Mouse (Mus musculus) midbrain, postnatal 0 days (tissue): Measurements from ENCODE around the gene Myocos. TPM values are rescaled to one million over a fixed set of nuclear protein-coding genes. Genes with fewer than 3 reads are reported as not detected.

Experiments used
- ATAC-seq: fragments of 200-750 bp; cut with Nextera tagmentation; 2 replicates; pipeline ENCODE4 v1.8.0; 2017; ENCODE audit warnings: moderate number of reproducible peaks, mild to moderate bottlenecking, moderate TSS enrichment, moderate library complexity; ENCODE audit not compliant: low FRiP score
- DNase-seq: peaks from one replicate; pipeline ENCODE4 v3.0.0-alpha.2; 2015; ENCODE audit warnings: low spot score
- H3K27ac ChIP-seq: fragments of 300-500 bp; sonication (generic); 2 replicates; pipeline ENCODE4 v1.5.1; 2014; ENCODE audit warnings: low read depth, mild to moderate bottlenecking, low read length, mixed read lengths
- H3K27me3 ChIP-seq: fragments of 300-500 bp; sonication (generic); 2 replicates; pipeline ENCODE4 v1.6.1; 2014; ENCODE audit warnings: low read length, control low read depth, mixed read lengths; ENCODE audit not compliant: insufficient read depth
- H3K36me3 ChIP-seq: fragments of 300-500 bp; sonication (generic); 2 replicates; pipeline ENCODE4 v1.6.1; 2014; ENCODE audit warnings: low read length, control low read depth, mixed read lengths; ENCODE audit not compliant: insufficient read depth
- H3K4me1 ChIP-seq: fragments of 300-500 bp; sonication (generic); 2 replicates; pipeline ENCODE4 v1.6.1; 2014; ENCODE audit warnings: mild to moderate bottlenecking, control low read depth, antibody characterized with exemption, low read length, mixed read lengths; ENCODE audit not compliant: insufficient read depth
- H3K4me2 ChIP-seq: fragments of 300-500 bp; sonication (generic); 2 replicates; pipeline ENCODE4 v1.6.1; 2014; ENCODE audit warnings: low read depth, mild to moderate bottlenecking, low read length, mixed read lengths; ENCODE audit not compliant: poor library complexity, severe bottlenecking
- H3K4me3 ChIP-seq: fragments of 300-500 bp; sonication (generic); 2 replicates; pipeline ENCODE4 v1.5.1; 2014; ENCODE audit warnings: low read depth, mild to moderate bottlenecking, low read length, moderate library complexity
- H3K9ac ChIP-seq: fragments of 300-500 bp; sonication (generic); replicated peaks from 2 replicates; pipeline ENCODE4 v1.6.1; 2014; ENCODE audit warnings: mild to moderate bottlenecking, low read length, moderate library complexity, mixed read lengths; ENCODE audit not compliant: poor library complexity, severe bottlenecking
- H3K9me3 ChIP-seq: fragments of 300-500 bp; sonication (generic); 2 replicates; pipeline ENCODE4 v1.6.1; 2016; ENCODE audit warnings: low read length, control low read depth
- CTCF ChIP-seq: IDR thresholded peaks from 2 replicates; pipeline ENCODE4 v1.5.1; 2016; ENCODE audit warnings: antibody characterized with exemption, mild to moderate bottlenecking
- WGBS: fragments of 180-500 bp; shearing (Covaris S2); extraction: QIAGEN DNeasy Blood & Tissue Kit; methylation state at CpG from one replicate; pipeline ENCODE4 v1.1.7; 2014; 5-methylcytosine and 5-hydroxymethylcytosine counted together
- polyA plus RNA-seq: library from polyadenylated mRNA; unstranded; fragments of >200 nt; fragmentation: Nextera tagmentation; extraction: Ambion mirVana; gene quantifications from 2 replicates; pipeline ENCODE4 v1.2.1, GENCODE M21; 2015
- total RNA-seq: library from RNA; depleted of rRNA; stranded (reverse); fragments of >200 nt; gene quantifications from 2 replicates; pipeline ENCODE4 v1.2.3, GENCODE M21; 2014

Gene Myocos
- total and polyA plus RNA-seq, 2 experiments from 2014 or later: not detected

- peak; percentile 92 for DNase-seq
- H3K9me3 ChIP-seq: no peaks in the 10 kb centered on the region
- H3K27ac ChIP-seq: no peak overlapping the region
- no peaks in the 10 kb centered on the region for H3K36me3 ChIP-seq
- no peak overlapping the region for H3K4me3 ChIP-seq
- no peaks in the 10 kb centered on the region for H3K27me3 ChIP-seq
- TF ChIP-seq CTCF: peak; percentile 93
- H3K4me1 ChIP-seq: peaks cover 4% of the 10 kb centered on the region; the same call in 1 of the 2 replicates
- peak; percentile 97 for ATAC-seq
- no peak overlapping the region; the same call in 1 of the 2 replicates for H3K4me2 ChIP-seq
- no peak overlapping the region for H3K9ac ChIP-seq
- WGBS: 11% methylated on average over 10 of the region's 10 CpGs
Observed at GRCm38 (mm10) chr1:162664826-162665475, 6.9 kb upstream of the Myocos start.

GRCm38 (mm10) chr1:162660276-162660860, 2.3 kb upstream of the Myocos start:
- Histone ChIP-seq H3K4me1 (0 out of 2 replicates have a peak, but pooled peaks cover under 1% of the 10 kb centered on the region), H3K9me3 (no peaks in the 10 kb centered on the region), H3K4me3 (no peak overlapping the region), H3K36me3 (no peaks in the 10 kb centered on the region), H3K27ac (no peak overlapping the region), H3K4me2 (no peak overlapping the region), H3K27me3 (no peaks in the 10 kb centered on the region), H3K9ac (no peak overlapping the region)
- ATAC-seq (no peak), DNase-seq (no peak)
- 86% methylated on average over 11 of the region's 11 CpGs for WGBS
- no peak for TF ChIP-seq CTCF

GRCm38 (mm10) chr1:162648416-162648815, 9.6 kb downstream of the Myocos start:
- H3K9me3 ChIP-seq: no peaks in the 10 kb centered on the region
- DNase-seq: no peak
- whole genome bisulfite sequencing: 94% methylated on average over 14 of the region's 14 CpGs
- no peak overlapping the region for H3K27ac ChIP-seq
- no peaks in the 10 kb centered on the region for H3K27me3 ChIP-seq
- no peaks in the 10 kb centered on the region for H3K4me1 ChIP-seq
- no peak overlapping the region for H3K9ac ChIP-seq
- no peak for ATAC-seq
- TF ChIP-seq CTCF: no peak
- H3K36me3 ChIP-seq: no peaks in the 10 kb centered on the region
- no peak overlapping the region for H3K4me2 ChIP-seq
- no peak overlapping the region for H3K4me3 ChIP-seq

GRCm38 (mm10) chr1:162646083-162646686, 11.8 kb downstream of the Myocos start:
- Histone ChIP-seq H3K27ac (no peak overlapping the region), H3K27me3 (no peaks in the 10 kb centered on the region), H3K4me2 (no peak overlapping the region), H3K4me1 (no peaks in the 10 kb centered on the region), H3K9me3 (no peaks in the 10 kb centered on the region), H3K36me3 (no peaks in the 10 kb centered on the region), H3K9ac (no peak overlapping the region), H3K4me3 (no peak overlapping the region)
- ATAC-seq: no peak
- no peak for DNase-seq
- 82% methylated on average over 10 of the region's 10 CpGs for WGBS
- peak; percentile 25 for TF ChIP-seq CTCF

DNA sequence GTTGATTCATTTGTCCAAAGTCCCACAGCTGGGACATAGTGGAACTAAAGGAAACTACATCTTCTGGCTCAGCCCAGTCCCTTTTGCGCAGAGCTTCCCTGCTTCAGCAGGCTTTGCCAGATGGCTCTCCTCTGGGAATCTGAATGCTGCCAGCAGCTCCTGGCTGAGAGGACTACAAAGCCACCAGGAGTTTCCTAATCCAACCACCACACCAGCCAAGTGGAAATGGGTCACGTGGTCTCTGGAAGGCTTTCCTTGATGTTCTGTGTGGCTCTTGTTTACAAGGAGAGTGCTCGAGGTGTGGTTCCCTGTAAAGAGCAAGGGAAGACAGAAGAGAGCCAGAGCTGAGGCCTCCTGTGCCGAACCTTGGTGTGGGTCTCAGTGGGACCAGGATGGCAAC, 14.3 kb downstream of the Myocos start:
- Histone ChIP-seq H3K4me2 (no peak overlapping the region), H3K9ac (no peak overlapping the region), H3K9me3 (no peaks in the 10 kb centered on the region), H3K27ac (no peak overlapping the region), H3K36me3 (no peaks in the 10 kb centered on the region), H3K4me3 (no peak overlapping the region), H3K4me1 (no peaks in the 10 kb centered on the region), H3K27me3 (no peaks in the 10 kb centered on the region)
- no peak for TF ChIP-seq CTCF
- DNase-seq (peak; percentile 79), ATAC-seq (no peak)
- 34% methylated on average over 4 of the region's 4 CpGs for WGBS

DNA sequence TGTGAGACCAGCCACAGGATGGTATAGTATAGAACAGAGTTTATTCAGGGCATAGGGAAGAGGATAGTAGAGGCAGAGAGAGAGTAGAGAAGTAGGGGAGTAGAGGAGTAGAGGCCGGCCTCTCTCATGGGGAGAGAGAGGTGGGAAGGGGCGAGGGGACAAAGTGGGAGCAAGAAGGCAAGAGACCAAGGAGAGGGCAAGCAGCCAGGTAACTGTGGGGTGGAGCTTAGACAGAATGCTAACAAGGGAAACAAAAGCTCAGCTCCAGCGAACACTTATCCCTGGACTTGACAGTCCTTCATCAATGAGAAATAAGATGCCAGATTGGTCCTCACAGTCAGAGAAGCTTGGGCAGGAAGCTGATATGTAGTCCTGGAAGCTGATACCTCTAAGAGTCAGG, 15.4 kb downstream of the Myocos start:
- no peak overlapping the region for H3K4me3 ChIP-seq
- H3K9me3 ChIP-seq: no peaks in the 10 kb centered on the region

More for the DNA sequence above, 15.4 kb downstream of the Myocos start:
- peak; percentile 9 for DNase-seq
- no peak overlapping the region for H3K27ac ChIP-seq
- no peak overlapping the region for H3K4me2 ChIP-seq
- no peaks in the 10 kb centered on the region for H3K36me3 ChIP-seq
- no peak for ATAC-seq
- no peak for TF ChIP-seq CTCF
- H3K9ac ChIP-seq: no peak overlapping the region
- no peaks in the 10 kb centered on the region for H3K4me1 ChIP-seq
- H3K27me3 ChIP-seq: no peaks in the 10 kb centered on the region
- 73% methylated on average over 3 of the region's 3 CpGs for WGBS
